Mouse (Mus musculus) ES-E14 (cell line): ENCODE results near the gene Rtn4rl1. TPM values are rescaled to one million over a fixed set of nuclear protein-coding genes. Genes with fewer than 3 reads are reported as not detected.

Experiments
- DNase-seq: peaks from one replicate; pipeline ENCODE4 v3.0.0-alpha.2; 2013; ENCODE audit warnings: low read depth, low spot score
- H3K27ac ChIP-seq: 2 replicates; pipeline ENCODE4 v1.5.1; 2012; ENCODE audit warnings: low read depth, mild to moderate bottlenecking, low read length, moderate library complexity, mixed read lengths; ENCODE audit not compliant: poor library complexity, insufficient read depth, severe bottlenecking
- H3K36me3 ChIP-seq: 2 replicates; pipeline ENCODE4 v1.6.1; 2012; ENCODE audit warnings: mild to moderate bottlenecking, low read length, moderate library complexity, mixed read lengths; ENCODE audit not compliant: control insufficient read depth, poor library complexity, insufficient read depth, severe bottlenecking
- H3K4me1 ChIP-seq, 2 experiments: fragments of 150-350 bp in 1 of 2; sonication (generic) in 1 of 2; 2 replicates each; pipeline ENCODE4 v1.6.1; 2012; ENCODE audit warnings: low read length in 2 of 2, mild to moderate bottlenecking in 1 of 2, mixed read lengths in 1 of 2; ENCODE audit not compliant: control insufficient read depth in 2 of 2, insufficient read depth in 2 of 2, poor library complexity in 1 of 2
- H3K4me3 ChIP-seq, 2 experiments: fragments of 150-350 bp in 1 of 2; sonication (generic) in 1 of 2; 2 replicates each; pipeline ENCODE4 v1.5.1; 2012; ENCODE audit warnings: low read length in 2 of 2, low read depth in 1 of 2, mild to moderate bottlenecking in 1 of 2, mixed read lengths in 1 of 2; ENCODE audit not compliant: insufficient read depth in 1 of 2, poor library complexity in 1 of 2, severe bottlenecking in 1 of 2
- H3K9ac ChIP-seq: 2 replicates; pipeline ENCODE4 v1.6.1; 2012; ENCODE audit warnings: low read depth, mild to moderate bottlenecking, low read length, mixed read lengths; ENCODE audit not compliant: poor library complexity, insufficient read depth, severe bottlenecking
- H3K9me3 ChIP-seq: fragments of 150-350 bp; sonication (generic); 2 replicates; pipeline ENCODE4 v1.6.1; 2012; ENCODE audit warnings: low read depth, mild to moderate bottlenecking, low read length; ENCODE audit not compliant: control insufficient read depth, insufficient read depth
- CHD2 ChIP-seq: IDR thresholded peaks from 2 replicates; pipeline ENCODE4 v1.6.1; 2014; ENCODE audit warnings: mild to moderate bottlenecking, low read depth, low read length, inconsistent platforms
- HCFC1 ChIP-seq: IDR thresholded peaks from 2 replicates; pipeline ENCODE4 v1.6.1; 2012; ENCODE audit warnings: low read length, inconsistent platforms, borderline replicate concordance; ENCODE audit not compliant: insufficient read depth
- MAFK ChIP-seq: IDR thresholded peaks from 2 replicates; pipeline ENCODE4 v1.6.1; 2014; ENCODE audit warnings: mild to moderate bottlenecking, low read depth, low read length, inconsistent platforms; ENCODE audit not compliant: insufficient read depth
- ZC3H11A ChIP-seq: IDR thresholded peaks from 2 replicates; pipeline ENCODE4 v1.6.1; 2012; ENCODE audit warnings: low read depth, mild to moderate bottlenecking, inconsistent platforms, low read length, borderline replicate concordance
- ZNF384 ChIP-seq: IDR thresholded peaks from 2 replicates; pipeline ENCODE4 v1.6.1; 2012; ENCODE audit warnings: low read depth, low read length, inconsistent platforms
- in situ Hi-C, 2 experiments: fragments of 600-800 bp; cut with MboI; formaldehyde crosslinking; loops; one replicate each; pipeline ENCODE4 v1.15.1; 2025; ENCODE audit warnings: low sequenced_read_pairs in 2 of 2, inconsistent platforms in 1 of 2; ENCODE audit not compliant: unreplicated experiment in 2 of 2
- total RNA-seq: library from RNA; depleted of rRNA; stranded (reverse); fragments of 300-350 nt; gene quantifications from 2 replicates; pipeline ENCODE4 v1.2.3, GENCODE M21; 2012

Rtn4rl1 gene
- total RNA-seq, 1 experiment = 1.0 TPM

DNA sequence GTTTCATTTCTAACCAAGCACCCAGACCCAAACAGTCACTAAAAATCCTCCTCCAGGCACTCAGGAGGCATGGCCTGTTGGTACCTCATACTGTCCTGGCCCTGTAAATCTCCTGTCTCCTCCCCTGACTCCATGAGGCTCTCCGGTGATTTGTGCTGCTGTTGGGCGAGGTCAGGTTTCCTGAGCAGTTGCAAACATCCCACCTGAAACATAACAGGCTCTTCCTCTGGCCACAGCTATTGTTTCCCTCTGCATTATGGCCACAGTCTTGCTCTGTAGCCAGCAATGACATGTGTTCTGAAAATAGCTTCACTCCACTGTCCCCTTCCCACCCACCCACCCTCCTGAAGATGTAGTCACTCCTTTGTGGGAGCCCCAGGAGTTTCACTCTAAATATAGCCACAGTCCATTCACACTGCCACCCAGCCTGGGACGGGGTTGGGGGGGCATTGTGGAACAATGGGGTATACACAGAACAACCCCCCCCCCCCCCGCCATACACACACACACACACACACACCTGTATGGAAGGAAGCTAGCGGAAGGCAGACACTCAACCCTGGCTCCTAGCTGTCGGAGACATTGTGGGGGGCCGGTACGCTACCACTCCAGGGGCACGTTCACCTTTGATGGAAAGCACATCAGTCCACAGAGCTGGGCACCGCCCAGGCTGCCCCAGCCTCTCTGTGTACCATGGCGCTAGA lies 45.1 kb upstream of the Rtn4rl1 start:
- H3K27ac ChIP-seq = no peak overlapping the region; the same call in 1 of the 2 replicates
- H3K36me3 ChIP-seq = peaks cover 3% of the 10 kb centered on the region; the same call in 1 of the 2 replicates
- H3K4me1 ChIP-seq = peaks cover 5 to 14% of the 10 kb centered on the region in 2 experiments; a peak in 3 of 4 replicates
- H3K9me3 ChIP-seq = no peaks in the 10 kb centered on the region
- no peak for TF ChIP-seq CHD2
- no peak for TF ChIP-seq ZC3H11A
- TF ChIP-seq HCFC1 = no peak
- TF ChIP-seq MAFK = no peak
- no peak for TF ChIP-seq ZNF384
- in situ Hi-C loops = no loop called here
- no peak overlapping the region for H3K4me3 ChIP-seq
- H3K9ac ChIP-seq = no peak overlapping the region
- DNase-seq = no peak

DNA sequence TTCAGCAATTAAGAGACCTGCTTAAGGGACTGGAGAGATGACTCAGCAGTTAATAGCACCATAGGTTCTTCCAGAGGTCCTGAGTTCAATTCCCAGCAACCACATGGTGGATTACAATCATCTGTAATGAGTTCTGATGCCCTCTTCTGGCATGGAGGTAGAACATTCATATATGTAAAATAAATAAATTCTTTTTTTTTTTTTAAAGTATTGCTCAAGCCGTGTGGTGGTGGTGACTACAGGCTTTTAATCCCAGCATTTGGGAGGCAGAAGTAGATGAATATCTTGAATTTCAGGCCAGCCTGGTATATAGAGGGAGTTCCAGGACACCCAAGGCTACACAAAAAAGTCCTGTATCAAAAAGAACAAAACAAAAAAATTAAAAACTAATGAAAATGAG lies 43.2 kb upstream of the Rtn4rl1 start:
- Histone ChIP-seq H3K4me1 (peaks cover 5 to 14% of the 10 kb centered on the region in 2 experiments; a peak in 3 of 4 replicates), H3K9ac (no peak overlapping the region), H3K9me3 (no peaks in the 10 kb centered on the region), H3K4me3 (no peak overlapping the region), H3K27ac (no peak overlapping the region), H3K36me3 (peaks cover 3% of the 10 kb centered on the region; the same call in 1 of the 2 replicates)
- no peak for DNase-seq
- TF ChIP-seq HCFC1 (no peak), MAFK (peak; percentile 46; the same call in 1 of the 2 replicates)
- in situ Hi-C loops = no loop called here

DNA sequence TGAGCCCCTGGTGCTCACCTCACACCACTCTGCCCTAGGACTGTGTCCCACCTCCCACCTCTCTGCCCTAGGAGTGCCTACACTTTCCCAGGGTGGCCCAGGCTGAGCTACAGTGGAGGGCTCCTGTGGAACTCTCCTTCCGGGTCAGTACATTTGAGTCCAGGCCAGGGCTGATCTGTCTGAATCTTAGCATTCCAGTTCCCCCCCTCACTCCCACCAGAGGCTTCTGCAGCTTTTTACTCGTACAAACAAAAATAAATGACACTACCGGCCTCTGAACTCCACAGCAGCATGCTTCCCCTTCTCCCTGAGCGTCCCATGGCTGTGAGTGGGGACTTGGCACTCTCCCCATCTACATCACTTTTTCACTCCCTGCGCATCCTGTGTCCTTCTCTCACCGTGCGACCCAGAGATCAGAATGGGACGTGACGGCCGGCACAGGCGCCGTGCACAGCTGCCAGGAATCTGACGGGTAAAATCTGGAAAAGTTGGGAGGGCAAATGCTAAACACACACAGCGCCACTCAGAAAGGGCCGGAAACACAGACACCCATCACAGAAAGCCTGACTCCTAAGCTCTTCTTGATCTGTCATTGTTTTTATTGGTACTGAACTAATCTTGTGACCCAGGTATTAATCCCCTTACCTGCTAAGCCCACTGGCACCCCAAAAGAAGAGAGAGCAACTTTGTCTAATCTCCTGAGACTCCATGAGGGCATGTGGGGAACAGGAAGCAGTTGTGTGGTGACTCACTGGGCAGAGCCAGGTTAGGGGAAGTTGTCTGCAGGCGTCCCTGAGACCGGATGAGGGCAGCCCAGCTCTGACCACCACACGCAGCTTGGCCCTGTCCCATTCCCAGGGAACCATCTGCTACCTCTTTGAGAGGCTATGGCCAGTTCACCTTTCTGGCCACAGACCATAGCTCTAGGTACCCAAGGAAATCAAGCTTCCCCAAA lies 40.7 kb upstream of the Rtn4rl1 start:
- H3K4me1 ChIP-seq = peaks cover 5 to 7% of the 10 kb centered on the region in 2 experiments; a peak in 3 of 4 replicates
- in situ Hi-C loops = no loop called here
- DNase-seq = no peak
- H3K4me3 ChIP-seq = no peak overlapping the region
- no peak overlapping the region for H3K9ac ChIP-seq
- no peak overlapping the region for H3K27ac ChIP-seq
- H3K36me3 ChIP-seq = peaks cover 3% of the 10 kb centered on the region; the same call in 1 of the 2 replicates
- TF ChIP-seq ZC3H11A (no peak), ZNF384 (no peak), HCFC1 (no peak), MAFK (no peak), CHD2 (no peak)
- no peaks in the 10 kb centered on the region for H3K9me3 ChIP-seq

DNA sequence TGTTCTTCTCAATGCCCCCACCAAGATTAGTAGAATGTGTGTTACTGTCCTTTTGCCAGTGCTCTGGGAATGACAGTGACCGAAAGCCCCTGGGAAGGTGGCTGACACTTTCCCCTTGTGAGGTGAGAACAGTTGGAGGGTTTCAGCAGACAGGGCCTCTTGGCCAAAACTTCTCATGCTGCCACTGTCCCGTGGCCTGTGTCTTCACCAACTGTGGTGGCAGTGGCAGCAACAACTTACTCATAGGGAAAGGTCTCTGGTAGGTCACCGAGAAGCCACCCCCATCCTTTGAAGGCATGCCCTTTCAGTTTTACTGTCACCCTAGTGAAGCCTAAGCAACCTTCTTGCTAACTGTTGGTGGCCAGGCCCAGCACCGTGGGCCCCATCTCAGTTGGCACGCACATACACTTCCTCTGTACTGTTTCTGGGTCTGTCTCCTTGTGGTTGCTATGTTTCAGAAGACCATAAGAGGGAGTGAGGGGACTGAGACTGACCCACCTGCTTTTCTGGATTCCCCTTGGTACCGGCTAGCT lies 39.5 kb upstream of the Rtn4rl1 start:
- Histone ChIP-seq H3K36me3 (no peaks in the 10 kb centered on the region), H3K27ac (no peak overlapping the region)

More for the DNA sequence above, 39.5 kb upstream of the Rtn4rl1 start:
- H3K9ac ChIP-seq = no peak overlapping the region
- no peak overlapping the region for H3K4me3 ChIP-seq
- in situ Hi-C loops = no loop called here
- DNase-seq = no peak
- H3K9me3 ChIP-seq = no peaks in the 10 kb centered on the region
- no peaks in the 10 kb centered on the region for H3K4me1 ChIP-seq
- TF ChIP-seq CHD2 = no peak
- no peak for TF ChIP-seq MAFK
- TF ChIP-seq ZNF384 = no peak
- TF ChIP-seq HCFC1 = no peak
- no peak for TF ChIP-seq ZC3H11A
